Comparison of ENCODE assay signal across 20 mouse cellular contexts in genomic region chr1:145935798-145936197, GRCm38 (mm10).
A peak's percentile ranks its signal among the peaks of the same experiment; 100 is the strongest.
DNase-seq lines count a peak whose midpoint lies in the region; TF ChIP-seq lines count a peak whose summit lies in the region.
"Had no signal": no experiment of that assay in that cellular context is flagged by ENCODE, and none has a peak within 500 bp of the region (broad histone marks: within the 10 kb centered on the region; RNA-seq: fewer than 3 reads in every experiment).

No protein-coding gene starts in this region.

- TF ChIP-seq POLR2A in myocyte (IDR thresholded peaks at IDR 0.05; ENCODE audit: insufficient read length, low read depth) = no peak

- H3K36me3 ChIP-seq in myocyte (ENCODE audit: control insufficient read depth, insufficient read depth) = no peaks in the 10 kb centered on the region
- H3K36me3 ChIP-seq: embryonic facial prominence, embryonic 15.5 days; forebrain, embryonic 15.5 days; heart, embryonic 10.5 days; hindbrain, embryonic 13.5 days had no signal

- no peaks in the 10 kb centered on the region for H3K27me3 ChIP-seq in myocyte (ENCODE audit: control insufficient read depth, insufficient read depth, insufficient read length)
- H3K27me3 ChIP-seq: CH12.LX; embryonic facial prominence, embryonic 15.5 days; forebrain, embryonic 15.5 days; hindbrain, embryonic 13.5 days had no signal

- DNase-seq in adrenal gland, postnatal 10 days = peak; percentile 24
- DNase-seq in adrenal gland, adult 2 months = no peak
- peak; percentile 4 for DNase-seq in gastrocnemius, postnatal 14 days
- DNase-seq in gastrocnemius, postnatal 25 days = no peak
- peak; percentile 40 for DNase-seq in NIH3T3 (ENCODE audit: low read depth)
- DNase-seq in heart, adult 8-10 months (ENCODE audit: low spot score) = no peak
- no peak for DNase-seq in gastrocnemius, postnatal 36 days
- DNase-seq: adrenal gland, postnatal 25 days; cerebellum, adult 11 months; cerebellum, adult 8-10 months; heart, adult 11 months; heart, postnatal 10 days; kidney, adult 11 months had no signal

- H3K4me3 ChIP-seq in myocyte = no peak overlapping the region
- H3K4me3 ChIP-seq: embryonic facial prominence, embryonic 15.5 days; erythroblast, embryonic 14.5 days; forebrain, embryonic 15.5 days; heart, embryonic 10.5 days; hindbrain, embryonic 13.5 days had no signal

- H3K79me2 ChIP-seq in myocyte (ENCODE audit: control insufficient read depth, insufficient read depth) = no peaks in the 10 kb centered on the region

- intact Hi-C loops in gastrocnemius, postnatal 14 days (cut with DNase I; ENCODE audit: low total_unique reads) = no loop called here
- intact Hi-C loops in gastrocnemius, postnatal 36 days (cut with DNase I) = no loop called here

- H3ac ChIP-seq in myocyte (ENCODE audit: control insufficient read depth, insufficient read length) = no peak overlapping the region

- H3K4me2 ChIP-seq in myocyte (ENCODE audit: low read depth) = no peak overlapping the region
- H3K4me2 ChIP-seq: embryonic facial prominence, embryonic 15.5 days; forebrain, embryonic 15.5 days; hindbrain, embryonic 13.5 days had no signal

TF ChIP-seq in myocyte, 11 proteins besides CTCF, POLR2A, EP300 and RAD21:
- TF ChIP-seq POLR2AphosphoS2 (IDR thresholded peaks at IDR 0.05; ENCODE audit: insufficient read length, low read depth) = no peak
- peak; percentile 73 for TF ChIP-seq CEBPB (IDR thresholded peaks at IDR 0.05; ENCODE audit: insufficient read depth, poor library complexity, severe bottlenecking)
- TF ChIP-seq MYOD1 (IDR thresholded peaks at IDR 0.05; ENCODE audit: control insufficient read depth in 1 of 3, insufficient read length in 2 of 3, low read depth in 2 of 3) = peak in 1 of 3 experiments; percentile 18
- no peak for TF ChIP-seq USF1 (IDR thresholded peaks at IDR 0.05; ENCODE audit: low read depth)
- TF ChIP-seq TCF12 (IDR thresholded peaks at IDR 0.05; ENCODE audit: insufficient read depth, poor library complexity, severe bottlenecking) = no peak
- TF ChIP-seq TCF3 (IDR thresholded peaks at IDR 0.05; ENCODE audit: insufficient read length, low read depth) = no peak
- TF ChIP-seq SRF (IDR thresholded peaks at IDR 0.05; ENCODE audit: control insufficient read depth, insufficient read length, low read depth) = no peak
- no peak for TF ChIP-seq E2F4 (IDR thresholded peaks at IDR 0.05; ENCODE audit: insufficient read depth)
- TF ChIP-seq REST (IDR thresholded peaks at IDR 0.05; ENCODE audit: insufficient read depth, insufficient read length) = no peak
- no peak for TF ChIP-seq MAX (IDR thresholded peaks at IDR 0.05; ENCODE audit: low read depth)
- no peak for TF ChIP-seq MYOG (IDR thresholded peaks at IDR 0.05; ENCODE audit: control insufficient read depth in 1 of 3, insufficient read depth in 1 of 3, insufficient read length in 2 of 3, low read depth in 2 of 3)

Comparison
In these comparisons a context has a peak if more than half of its experiments do, and no peak if none do; other contexts are left out.
1. DNase-seq: peak in adrenal gland, postnatal 10 days (single experiment), gastrocnemius, postnatal 14 days (single experiment) and NIH3T3 (single experiment); none in adrenal gland, adult 2 months (single experiment), gastrocnemius, postnatal 25 days (single experiment), heart, adult 8-10 months (single experiment) and gastrocnemius, postnatal 36 days (0 of 2).